Mouse (Mus musculus) left cerebral cortex, postnatal 10 days (tissue): ENCODE measurements around the gene Ttc7. TPM values are rescaled to one million over a fixed set of nuclear protein-coding genes. Genes with fewer than 3 reads are reported as not detected.

ENCODE experiments used
- total RNA-seq, 2 experiments: library from RNA; stranded (reverse); gene quantifications; 2 replicates each; pipeline ENCODE4 v1.2.3; 2021

Gene Ttc7
- total RNA-seq, 2 experiments from 2014 or later, result 6.7 to 10.8 TPM

Other genes with a start within 250 kb of the Ttc7 start
- 10 to 100 TPM; 59.2 to 59.8 TPM for gene Socs5, start 175.2 kb upstream of the Ttc7 start, total RNA-seq
- gene Mcfd2, start 17.0 kb upstream of the Ttc7 start, total RNA-seq, result 10 to 100 TPM; 31.6 to 33.5 TPM
- gene Stpg4, start 144.9 kb downstream of the Ttc7 start, total RNA-seq, result under 1 TPM in 1 of 2 experiments, not detected in 1; 0.56 TPM
- gene Calm2, start 164.0 kb downstream of the Ttc7 start, total RNA-seq, result 1,000 to 10,000 TPM; 2,409 to 2,430 TPM